Mouse (Mus musculus): Measurements from ENCODE around the gene H2-K1. TPM values are rescaled to one million over a fixed set of nuclear protein-coding genes. Genes with fewer than 3 reads are reported as not detected.

The H2-K1 gene
- polyA plus RNA-seq, 1 experiment from 2014 or later: 107 TPM

DNA sequence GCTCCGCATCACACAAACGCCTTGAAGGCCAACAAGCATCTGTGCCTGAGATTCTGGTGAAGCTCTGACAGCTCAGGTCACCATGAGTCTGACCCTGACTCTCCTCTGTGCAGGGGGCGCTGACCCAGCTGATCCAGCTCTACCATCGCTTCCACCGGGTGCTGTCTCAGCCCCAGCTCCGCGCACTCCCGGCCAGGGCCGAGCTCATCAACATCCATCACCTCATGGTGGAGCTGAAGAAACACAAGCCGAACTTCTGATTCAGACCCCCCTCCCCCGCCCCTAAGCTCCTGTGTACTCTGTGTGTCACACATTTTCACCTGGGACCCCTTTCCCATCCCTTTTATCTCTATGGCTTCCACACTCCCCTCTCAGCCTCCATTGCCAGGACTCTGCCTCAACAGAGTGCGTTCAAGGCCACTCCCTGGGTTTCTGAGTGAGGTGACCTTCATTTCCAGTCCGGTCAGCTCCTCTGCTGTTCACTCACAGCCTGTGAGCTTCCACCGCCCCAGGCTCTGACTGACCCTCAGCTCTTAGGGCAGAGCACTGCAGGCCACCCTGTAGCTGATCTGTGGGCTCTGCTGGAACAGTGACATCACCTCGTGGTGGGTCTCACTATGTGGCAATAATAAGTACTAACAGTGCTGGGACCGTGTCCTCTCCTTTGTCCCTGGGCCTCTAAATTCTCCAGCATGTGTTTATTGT is 34.1 kb downstream of the H2-K1 start:
- H3K4me3 ChIP-seq (replicated peaks; ENCODE audit: low read length): no peak overlapping the region
- WGBS: 80% methylated on average over 16 of the region's 16 CpGs

DNA sequence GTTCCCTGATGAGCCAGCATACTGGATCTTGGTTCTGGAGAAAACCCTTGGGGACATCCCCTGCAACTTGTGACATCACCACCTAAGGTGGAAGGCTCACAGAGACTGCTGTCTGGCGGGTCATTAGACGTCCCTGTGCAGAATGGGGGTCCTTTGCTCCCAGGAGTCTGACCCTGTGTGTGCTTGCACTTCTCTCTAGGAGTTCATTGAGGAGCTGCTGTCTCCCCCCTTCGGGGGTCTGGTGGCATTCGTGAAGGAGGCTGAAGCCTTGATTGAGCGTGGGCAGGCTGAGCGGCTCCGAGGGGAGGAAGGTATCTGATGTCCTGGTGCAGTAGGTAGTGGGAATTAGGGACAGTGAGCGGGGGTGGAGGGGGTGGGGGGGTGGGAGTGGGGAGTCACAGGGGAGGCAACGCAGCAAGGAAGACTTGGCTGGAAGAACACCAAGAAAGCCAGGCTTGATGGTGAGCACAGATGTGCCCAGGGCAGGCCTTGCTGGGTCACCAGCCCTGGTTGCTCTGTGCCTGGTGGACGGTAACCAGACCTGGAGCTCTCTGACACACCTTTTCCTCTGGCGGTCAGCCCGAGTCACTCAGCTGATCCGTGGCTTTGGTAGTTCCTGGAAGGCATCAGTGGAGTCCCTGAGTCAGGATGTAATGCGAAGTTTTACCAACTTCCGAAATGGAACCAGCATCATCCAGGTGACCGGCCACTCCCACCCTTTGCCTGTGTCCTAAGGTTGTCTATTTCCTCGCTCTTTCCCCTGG is 34.9 kb downstream of the H2-K1 start:
- H3K4me3 ChIP-seq (replicated peaks; ENCODE audit: low read length): no peak overlapping the region
- H3K4me1 ChIP-seq (ENCODE audit: control insufficient read depth, insufficient read depth, low read length): no peaks in the 10 kb centered on the region
- no peak overlapping the region for H3K9ac ChIP-seq (ENCODE audit: low read length)
- H3K4me2 ChIP-seq (ENCODE audit: low read depth, low read length): no peak overlapping the region
- ATAC-seq (ENCODE audit: insufficient read depth, low FRiP score): no peak
- H3K9me3 ChIP-seq (replicated peaks; ENCODE audit: control insufficient read depth, low read length): no peaks in the 10 kb centered on the region
- H3K27me3 ChIP-seq (ENCODE audit: control insufficient read depth, insufficient read depth, low read length): no peaks in the 10 kb centered on the region
- no peak overlapping the region for H3K27ac ChIP-seq (ENCODE audit: low read length)
- WGBS: 93% methylated on average over 17 of the region's 17 CpGs
- H3K36me3 ChIP-seq (ENCODE audit: control insufficient read depth, insufficient read depth, low read length): 0 out of 2 replicates have a peak, but pooled peaks cover 3% of the 10 kb centered on the region

More for the DNA sequence above, 34.1 kb downstream of the H2-K1 start:
- H3K36me3 ChIP-seq (ENCODE audit: control insufficient read depth, insufficient read depth, low read length): 0 out of 2 replicates have a peak, but pooled peaks cover 3% of the 10 kb centered on the region
- H3K9ac ChIP-seq (ENCODE audit: low read length): no peak overlapping the region
- H3K4me2 ChIP-seq (ENCODE audit: low read depth, low read length): no peak overlapping the region
- no peak overlapping the region for H3K27ac ChIP-seq (ENCODE audit: low read length)
- no peaks in the 10 kb centered on the region for H3K9me3 ChIP-seq (replicated peaks; ENCODE audit: control insufficient read depth, low read length)
- no peaks in the 10 kb centered on the region for H3K27me3 ChIP-seq (ENCODE audit: control insufficient read depth, insufficient read depth, low read length)
- no peak for ATAC-seq (ENCODE audit: insufficient read depth, low FRiP score)
- no peaks in the 10 kb centered on the region for H3K4me1 ChIP-seq (ENCODE audit: control insufficient read depth, insufficient read depth, low read length)

DNA sequence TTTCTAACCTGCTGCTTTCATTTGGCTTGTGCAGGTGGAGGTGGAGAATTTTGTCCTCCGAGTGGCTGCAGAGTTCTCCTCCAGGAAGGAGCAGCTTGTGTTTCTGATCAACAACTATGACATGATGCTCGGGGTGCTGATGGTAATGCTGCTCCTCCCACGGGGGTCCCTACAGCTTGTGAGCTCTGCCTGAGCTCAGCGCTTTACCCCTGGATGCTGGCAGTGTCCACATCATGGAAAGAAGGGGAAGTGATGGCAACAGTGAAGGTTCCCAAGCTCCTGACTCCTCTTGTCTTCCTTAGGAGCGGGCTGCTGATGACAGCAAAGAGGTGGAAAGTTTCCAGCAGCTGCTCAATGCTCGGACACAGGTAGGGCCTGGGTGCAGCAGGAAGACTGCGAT is 37.3 kb downstream of the H2-K1 start:
- Histone ChIP-seq H3K27ac (ENCODE audit: low read length) (no peak overlapping the region), H3K9ac (ENCODE audit: low read length) (no peak overlapping the region), H3K27me3 (ENCODE audit: control insufficient read depth, insufficient read depth, low read length) (no peaks in the 10 kb centered on the region), H3K36me3 (ENCODE audit: control insufficient read depth, insufficient read depth, low read length) (0 out of 2 replicates have a peak, but pooled peaks cover 15% of the 10 kb centered on the region), H3K9me3 (replicated peaks; ENCODE audit: control insufficient read depth, low read length) (no peaks in the 10 kb centered on the region), H3K4me2 (ENCODE audit: low read depth, low read length) (no peak overlapping the region), H3K4me1 (ENCODE audit: control insufficient read depth, insufficient read depth, low read length) (no peaks in the 10 kb centered on the region), H3K4me3 (replicated peaks; ENCODE audit: low read length) (no peak overlapping the region)
- ATAC-seq (ENCODE audit: insufficient read depth, low FRiP score): no peak
- WGBS: 89% methylated on average over 7 of the region's 7 CpGs

DNA sequence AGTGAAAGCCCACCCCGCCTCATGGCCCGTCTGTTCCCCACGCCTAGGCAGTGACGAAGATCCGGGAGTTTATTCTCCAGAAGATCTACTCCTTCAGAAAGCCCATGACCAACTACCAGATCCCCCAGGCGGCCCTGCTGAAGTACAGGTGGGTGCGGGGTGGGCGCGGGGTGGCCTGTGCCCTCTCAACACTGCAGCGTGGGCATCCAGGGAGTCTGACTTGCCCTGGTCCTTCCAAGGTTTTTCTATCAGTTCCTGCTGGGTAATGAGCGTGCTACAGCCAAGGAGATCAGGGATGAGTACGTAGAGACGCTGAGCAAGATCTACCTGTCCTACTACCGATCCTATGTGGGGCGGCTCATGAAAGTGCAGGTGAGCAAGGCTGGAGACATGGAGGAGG is 40.2 kb downstream of the H2-K1 start:
- 92% methylated on average over 15 of the region's 15 CpGs for WGBS
- no peak overlapping the region for H3K4me2 ChIP-seq (ENCODE audit: low read depth, low read length)
- H3K9me3 ChIP-seq (replicated peaks; ENCODE audit: control insufficient read depth, low read length): no peaks in the 10 kb centered on the region
- peaks cover 5% of the 10 kb centered on the region for H3K4me1 ChIP-seq (ENCODE audit: control insufficient read depth, insufficient read depth, low read length)
- ATAC-seq (ENCODE audit: insufficient read depth, low FRiP score): no peak
- 0 out of 2 replicates have a peak, but pooled peaks cover 15% of the 10 kb centered on the region for H3K36me3 ChIP-seq (ENCODE audit: control insufficient read depth, insufficient read depth, low read length)
- no peaks in the 10 kb centered on the region for H3K27me3 ChIP-seq (ENCODE audit: control insufficient read depth, insufficient read depth, low read length)
- H3K4me3 ChIP-seq (replicated peaks; ENCODE audit: low read length): no peak overlapping the region
- no peak overlapping the region for H3K9ac ChIP-seq (ENCODE audit: low read length)
- H3K27ac ChIP-seq (ENCODE audit: low read length): no peak overlapping the region

DNA sequence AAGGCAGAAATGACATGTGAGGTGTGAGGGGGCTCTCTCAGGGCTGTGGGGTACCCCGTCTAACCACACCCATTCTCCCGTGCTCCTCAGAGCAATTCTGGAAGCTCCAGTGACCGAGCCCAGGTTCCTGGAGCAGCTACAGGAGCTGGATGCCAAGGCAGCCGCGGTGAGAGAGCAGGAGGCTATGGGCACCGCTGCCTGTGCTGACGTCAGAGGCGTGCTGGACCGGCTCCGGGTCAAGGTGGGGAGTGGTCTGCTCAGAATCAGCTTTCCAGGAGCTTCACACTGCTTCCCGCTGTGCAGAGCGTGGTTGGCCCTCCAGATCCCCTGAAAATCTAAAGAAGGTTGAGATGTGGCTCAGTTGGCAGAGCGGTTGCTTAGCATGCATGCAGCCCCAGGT is 41.0 kb downstream of the H2-K1 start:
- Histone ChIP-seq H3K4me3 (replicated peaks; ENCODE audit: low read length) (no peak overlapping the region), H3K9ac (ENCODE audit: low read length) (no peak overlapping the region), H3K36me3 (ENCODE audit: control insufficient read depth, insufficient read depth, low read length) (0 out of 2 replicates have a peak, but pooled peaks cover 15% of the 10 kb centered on the region), H3K27ac (ENCODE audit: low read length) (no peak overlapping the region), H3K27me3 (ENCODE audit: control insufficient read depth, insufficient read depth, low read length) (no peaks in the 10 kb centered on the region), H3K4me1 (ENCODE audit: control insufficient read depth, insufficient read depth, low read length) (peaks cover 10% of the 10 kb centered on the region), H3K9me3 (replicated peaks; ENCODE audit: control insufficient read depth, low read length) (no peaks in the 10 kb centered on the region), H3K4me2 (ENCODE audit: low read depth, low read length) (no peak overlapping the region)
- no peak for ATAC-seq (ENCODE audit: insufficient read depth, low FRiP score)
- WGBS: 96% methylated on average over 13 of the region's 13 CpGs

DNA sequence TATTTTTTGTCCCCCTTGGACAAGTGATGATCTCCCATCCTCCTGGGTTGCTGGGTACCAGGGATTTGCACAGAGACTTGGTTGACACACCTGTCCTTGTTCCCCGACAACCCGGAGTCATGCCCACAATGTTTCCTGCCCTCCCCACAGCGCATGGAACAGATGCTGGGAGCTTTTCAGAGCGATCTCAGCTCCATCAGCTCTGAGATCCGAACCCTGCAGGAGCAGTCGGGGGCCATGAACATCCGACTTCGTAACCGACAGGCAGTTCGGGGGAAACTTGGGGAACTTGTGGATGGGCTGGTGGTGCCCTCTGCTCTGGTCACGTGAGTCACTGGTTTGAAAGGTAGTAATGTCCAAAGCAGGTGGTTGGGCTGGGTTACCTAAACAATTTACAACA is 41.7 kb downstream of the H2-K1 start:
- Histone ChIP-seq H3K9ac (ENCODE audit: low read length) (no peak overlapping the region; the same call in 1 of the 2 replicates), H3K27me3 (ENCODE audit: control insufficient read depth, insufficient read depth, low read length) (no peaks in the 10 kb centered on the region), H3K36me3 (ENCODE audit: control insufficient read depth, insufficient read depth, low read length) (0 out of 2 replicates have a peak, but pooled peaks cover 15% of the 10 kb centered on the region), H3K4me1 (ENCODE audit: control insufficient read depth, insufficient read depth, low read length) (peaks cover 16% of the 10 kb centered on the region), H3K4me3 (replicated peaks; ENCODE audit: low read length) (no peak overlapping the region), H3K9me3 (replicated peaks; ENCODE audit: control insufficient read depth, low read length) (no peaks in the 10 kb centered on the region), H3K27ac (ENCODE audit: low read length) (no peak overlapping the region), H3K4me2 (ENCODE audit: low read depth, low read length) (no peak overlapping the region)
- no peak for ATAC-seq (ENCODE audit: insufficient read depth, low FRiP score)
- 91% methylated on average over 11 of the region's 11 CpGs for WGBS

DNA sequence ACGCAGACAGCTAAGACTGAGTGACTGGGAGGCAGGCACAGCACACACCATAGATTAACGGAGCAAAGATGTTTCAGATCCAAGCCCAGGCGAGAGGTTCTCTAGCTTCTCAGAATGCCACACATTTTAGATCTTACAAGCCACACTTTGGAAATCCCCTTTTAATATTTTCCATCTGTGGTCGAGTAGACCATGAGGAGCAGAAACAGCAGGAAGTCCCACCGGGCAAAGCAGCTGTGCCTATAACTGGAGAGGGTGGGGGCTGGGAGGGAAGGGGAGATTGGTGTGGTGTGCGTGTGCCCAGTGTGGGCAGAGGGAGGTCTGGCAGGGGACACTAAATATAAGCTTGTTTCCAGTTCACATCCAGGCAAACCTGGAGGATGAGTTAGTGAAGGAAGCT is 42.7 kb downstream of the H2-K1 start:
- H3K9me3 ChIP-seq (replicated peaks; ENCODE audit: control insufficient read depth, low read length): no peaks in the 10 kb centered on the region
- WGBS: 88% methylated on average over 6 of the region's 6 CpGs
- no peak overlapping the region for H3K4me3 ChIP-seq (replicated peaks; ENCODE audit: low read length)
- H3K36me3 ChIP-seq (ENCODE audit: control insufficient read depth, insufficient read depth, low read length): peaks cover 12% of the 10 kb centered on the region; the same call in 1 of the 2 replicates
- H3K27me3 ChIP-seq (ENCODE audit: control insufficient read depth, insufficient read depth, low read length): no peaks in the 10 kb centered on the region
- no peak for ATAC-seq (ENCODE audit: insufficient read depth, low FRiP score)
- H3K9ac ChIP-seq (ENCODE audit: low read length): no peak overlapping the region
- H3K27ac ChIP-seq (ENCODE audit: low read length): no peak overlapping the region
- peaks cover 26% of the 10 kb centered on the region for H3K4me1 ChIP-seq (ENCODE audit: control insufficient read depth, insufficient read depth, low read length)
- no peak overlapping the region for H3K4me2 ChIP-seq (ENCODE audit: low read depth, low read length)

DNA sequence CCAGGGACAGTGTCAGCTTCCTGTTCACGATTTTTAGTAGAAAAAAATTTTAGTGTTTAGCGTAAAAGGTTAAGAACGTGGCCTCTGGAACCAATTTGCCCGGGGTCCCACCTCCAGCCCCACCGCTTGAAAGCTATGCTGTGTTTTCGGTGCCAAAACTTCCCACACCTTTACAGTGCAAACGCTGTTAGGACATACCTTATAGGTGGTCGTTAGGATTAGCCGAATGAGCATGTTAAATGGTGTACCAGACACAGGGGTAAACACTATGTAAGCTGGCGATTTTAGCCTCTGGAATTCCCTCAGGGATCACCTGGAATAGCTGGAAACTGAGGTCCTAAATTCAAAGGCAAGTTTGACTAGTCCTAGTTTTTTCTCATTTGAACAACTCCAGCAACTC is 43.8 kb downstream of the H2-K1 start:
- Histone ChIP-seq H3K4me1 (ENCODE audit: control insufficient read depth, insufficient read depth, low read length) (peaks cover 37% of the 10 kb centered on the region), H3K9ac (ENCODE audit: low read length) (peak overlapping the region; percentile 81), H3K27ac (ENCODE audit: low read length) (no peak overlapping the region), H3K4me2 (ENCODE audit: low read depth, low read length) (peak overlapping the region; percentile 75), H3K4me3 (replicated peaks; ENCODE audit: low read length) (peak overlapping the region; percentile 97), H3K9me3 (replicated peaks; ENCODE audit: control insufficient read depth, low read length) (no peaks in the 10 kb centered on the region), H3K27me3 (ENCODE audit: control insufficient read depth, insufficient read depth, low read length) (no peaks in the 10 kb centered on the region), H3K36me3 (ENCODE audit: control insufficient read depth, insufficient read depth, low read length) (peaks cover 12% of the 10 kb centered on the region; the same call in 1 of the 2 replicates)
- ATAC-seq (ENCODE audit: insufficient read depth, low FRiP score): no peak
- 7% methylated on average over 10 of the region's 10 CpGs for WGBS

DNA sequence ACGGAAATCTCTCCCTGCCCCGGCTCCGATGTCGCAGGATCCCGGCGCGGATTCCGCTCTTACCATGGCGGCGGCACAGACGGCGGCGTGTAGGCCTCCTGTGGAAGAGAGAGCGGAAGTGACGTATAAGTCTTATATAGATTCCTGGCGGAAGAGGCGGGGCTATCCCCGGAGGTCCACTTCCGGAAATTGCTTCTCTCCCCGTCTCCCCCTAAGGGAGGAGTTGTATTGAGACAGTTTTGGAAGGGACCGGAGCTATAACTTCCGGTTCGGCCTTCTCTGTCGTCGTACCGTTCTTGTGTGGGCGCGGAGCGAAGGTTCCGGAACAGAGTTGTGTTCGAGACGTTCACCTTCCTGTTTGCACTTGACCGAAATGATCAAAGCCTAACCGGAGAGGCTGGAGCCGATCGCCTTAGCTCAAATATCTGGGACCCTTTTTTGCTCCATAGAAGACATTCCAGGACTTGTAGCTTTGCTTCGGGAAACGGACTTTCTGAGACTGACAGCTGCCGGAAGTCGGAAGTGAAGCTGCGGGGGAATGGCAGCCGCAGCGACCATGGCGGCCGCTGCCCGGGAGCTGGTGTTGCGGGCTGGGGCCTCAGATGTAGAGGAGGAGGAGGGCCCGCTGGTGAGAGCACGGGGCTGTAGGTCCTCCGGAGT is 44.5 kb downstream of the H2-K1 start, which contains the start of the genes Vps52 and Rps18:
TSS of gene Vps52 (plus strand) at position 258 of the 660 bp plus-strand sequence.
TSS of gene Rps18 (minus strand) at position 447 of the 660 bp plus-strand sequence.
- Histone ChIP-seq H3K27ac (ENCODE audit: low read length) (peak within 1 kb of the TSS; percentile 92), H3K4me1 (ENCODE audit: control insufficient read depth, insufficient read depth, low read length) (peaks cover 37% of the 10 kb centered on the region), H3K9me3 (replicated peaks; ENCODE audit: control insufficient read depth, low read length) (no peaks in the 10 kb centered on the region), H3K4me3 (replicated peaks; ENCODE audit: low read length) (peak within 1 kb of the TSS; percentile 97), H3K27me3 (ENCODE audit: control insufficient read depth, insufficient read depth, low read length) (no peaks in the 10 kb centered on the region), H3K4me2 (ENCODE audit: low read depth, low read length) (peak within 1 kb of the TSS; percentile 97), H3K36me3 (ENCODE audit: control insufficient read depth, insufficient read depth, low read length) (peaks cover 12% of the 10 kb centered on the region; the same call in 1 of the 2 replicates), H3K9ac (ENCODE audit: low read length) (peak within 1 kb of the TSS; percentile 98)
- ATAC-seq (ENCODE audit: insufficient read depth, low FRiP score): peak; percentile 91
- under 1% methylated on average over 50 of the region's 50 CpGs for WGBS
